9 mouse cellular contexts compared by ENCODE assay signal in the genomic region with DNA sequence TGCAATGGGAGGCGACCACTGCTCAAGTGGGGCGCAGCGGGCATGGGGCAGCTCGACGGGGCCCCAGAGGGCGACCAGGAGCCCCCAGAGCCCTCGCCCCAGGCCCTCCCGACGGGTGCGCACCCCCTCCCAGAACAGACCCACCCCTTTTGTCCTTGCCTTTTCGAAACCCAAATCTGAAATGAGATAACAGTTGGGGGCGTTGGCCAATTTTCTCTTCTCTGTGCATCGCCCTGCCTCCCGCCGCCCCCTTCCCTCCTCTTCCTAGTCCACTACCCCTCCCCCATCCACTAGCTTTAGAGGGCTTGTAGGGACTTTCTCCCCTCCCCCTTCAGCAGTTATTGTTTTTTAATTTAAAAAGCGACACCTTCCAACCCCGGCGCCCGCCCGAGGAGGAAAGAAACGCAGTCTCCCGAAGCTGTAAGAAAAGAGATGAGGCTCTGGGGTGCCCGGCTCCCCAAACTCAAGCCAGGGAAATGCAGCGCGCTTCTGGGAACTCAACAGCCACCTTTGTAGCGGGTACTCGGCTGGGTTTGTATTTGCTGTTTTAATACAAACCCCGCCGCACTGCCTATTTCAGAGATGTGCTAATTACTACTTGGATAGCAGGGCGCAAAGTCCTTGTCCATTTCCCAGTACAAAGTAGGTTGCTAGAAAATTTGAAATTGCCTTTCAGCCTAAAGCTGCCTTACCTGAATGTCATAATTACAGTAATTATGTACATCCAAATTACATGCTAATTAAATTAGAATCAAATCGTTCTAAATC. TPM values are rescaled to one million over a fixed set of nuclear protein-coding genes. Genes with fewer than 3 reads are reported as not detected.
A peak's percentile ranks its signal among the peaks of the same experiment; 100 is the strongest.
DNase-seq lines count a peak whose midpoint lies in the region; ATAC-seq and TF ChIP-seq lines count a peak whose summit lies in the region.
"Had no signal": no experiment of that assay in that cellular context is flagged by ENCODE, and none has a peak within 500 bp of the region (broad histone marks: within the 10 kb centered on the region; RNA-seq: fewer than 3 reads in every experiment).

No protein-coding gene starts in this region.

- peak overlapping the region; percentile 47 for H3K4me3 ChIP-seq in gastrocnemius, adult 2 months
- H3K4me3 ChIP-seq in E14TG2a.4 (replicated peaks; ENCODE audit: low read length): peak overlapping the region; percentile 71
- H3K4me3 ChIP-seq in forebrain, embryonic 15.5 days: peak overlapping the region; percentile 24
- H3K4me3 ChIP-seq in liver, embryonic 15.5 days (replicated peaks): 0 out of 2 replicates have a peak overlapping the region, but pooled peaks have one; percentile 5

- peaks cover 63% of the 10 kb centered on the region for H3K27me3 ChIP-seq in E14TG2a.4 (ENCODE audit: insufficient read depth, low read length)
- H3K27me3 ChIP-seq in forebrain, embryonic 15.5 days: peaks cover 29% of the 10 kb centered on the region; the same call in 1 of the 2 replicates
- peaks cover 78% of the 10 kb centered on the region for H3K27me3 ChIP-seq in liver, embryonic 15.5 days

- peak overlapping the region; percentile 41 for H3K4me2 ChIP-seq in forebrain, embryonic 15.5 days (replicated peaks)
- peak overlapping the region; percentile 41 for H3K4me2 ChIP-seq in liver, embryonic 15.5 days

- H3K9me3 ChIP-seq in E14TG2a.4 (ENCODE audit: low read length): no peaks in the 10 kb centered on the region
- H3K9me3 ChIP-seq in forebrain, embryonic 15.5 days: no peaks in the 10 kb centered on the region
- H3K9me3 ChIP-seq in liver, embryonic 15.5 days (replicated peaks): no peaks in the 10 kb centered on the region

- H3K9ac ChIP-seq in forebrain, embryonic 15.5 days (replicated peaks): peak overlapping the region; percentile 27
- no peak overlapping the region for H3K9ac ChIP-seq in liver, embryonic 15.5 days

- H3K36me3 ChIP-seq in E14TG2a.4 (ENCODE audit: insufficient read depth, low read length): no peaks in the 10 kb centered on the region
- H3K36me3 ChIP-seq in forebrain, embryonic 15.5 days: no peaks in the 10 kb centered on the region
- no peaks in the 10 kb centered on the region for H3K36me3 ChIP-seq in liver, embryonic 15.5 days (replicated peaks)

- intact Hi-C loops in gastrocnemius, adult 2 months (cut with DNase I): loop anchor here (2.0 to 10.0 kb wide), 6 partner anchors 62 to 1742 kb away; partner anchors contain the start of genes Ola1 and Sp3
- intact Hi-C loops in gastrocnemius, postnatal 14 days (cut with DNase I; ENCODE audit: low total_unique reads): loop anchor here (2.0 to 10.0 kb wide), 3 partner anchors 113 to 1745 kb away; no protein-coding TSS in a partner anchor
- intact Hi-C loops in left cerebral cortex, postnatal 14 days (cut with DNase I): loop anchor here (2.0 to 10.0 kb wide), 7 partner anchors 112 to 1395 kb away; partner anchors contain the start of genes Cdca7, Hoxd11 and Hoxd12

- ATAC-seq in forebrain, embryonic 15.5 days (replicated peaks): no peak; the same call in 1 of the 2 replicates
- no peak; the same call in 1 of the 2 replicates for ATAC-seq in liver, embryonic 15.5 days (ENCODE audit: insufficient read depth)

- WGBS in forebrain, embryonic 15.5 days: under 1% methylated on average over 31 of the region's 31 CpGs
- WGBS in liver, embryonic 15.5 days (ENCODE audit: insufficient replicate concordance): 3% methylated on average over 31 of the region's 31 CpGs

- H3K27ac ChIP-seq in gastrocnemius, adult 2 months: no peak overlapping the region
- peak overlapping the region; percentile 84 for H3K27ac ChIP-seq in forebrain, embryonic 15.5 days (replicated peaks)
- no peak overlapping the region for H3K27ac ChIP-seq in liver, embryonic 15.5 days (replicated peaks)

- no peak for TF ChIP-seq CTCF in gastrocnemius, adult 2 months (IDR thresholded peaks at IDR 0.05)
- no peak for TF ChIP-seq CTCF in E14TG2a.4 (conservative IDR thresholded peaks at IDR 0.05; ENCODE audit: low read length)

- DNase-seq in gastrocnemius, adult 2 months: no peak
- DNase-seq in gastrocnemius, postnatal 14 days: no peak
- DNase-seq in spleen, postnatal 36 days (ENCODE audit: low spot score in 2 of 2): no peak
- DNase-seq in left cerebral cortex, postnatal 14 days (ENCODE audit: low spot score in 2 of 2): no peak
- no peak for DNase-seq in left cerebral cortex, adult 11 months (ENCODE audit: low spot score)
- DNase-seq: lung, postnatal 4 days had no signal

- peaks cover 53% of the 10 kb centered on the region for H3K4me1 ChIP-seq in E14TG2a.4 (replicated peaks; ENCODE audit: low read depth, low read length)
- peaks cover 42% of the 10 kb centered on the region for H3K4me1 ChIP-seq in forebrain, embryonic 15.5 days
- H3K4me1 ChIP-seq in liver, embryonic 15.5 days (replicated peaks): peaks cover 41% of the 10 kb centered on the region

RNA-seq across cellular contexts. Expression of gene Sp9, which starts 7.7 kb away (rescaled TPM):
- total RNA-seq in gastrocnemius, adult 2 months (2021): not detected
- not detected for total RNA-seq in gastrocnemius, postnatal 14 days (2021)
- 12.4 and 13.5 TPM in 2 replicates for polyA plus RNA-seq in forebrain, embryonic 15.5 days (2015; fragmentation: Nextera tagmentation; extraction: Ambion mirVana)
- not detected in 2 replicates for polyA plus RNA-seq in liver, embryonic 15.5 days (2015; fragmentation: Nextera tagmentation; extraction: Ambion mirVana)
- 1 to 10 TPM; 3.4 to 3.8 TPM for total RNA-seq in left cerebral cortex, postnatal 14 days (2021)

RNA-seq across cellular contexts. Expression of gene Scrn3, which starts 32.9 kb away (rescaled TPM):
- 10 to 100 TPM; 50.4 to 51.0 TPM for total RNA-seq in gastrocnemius, adult 2 months (2021)
- 10 to 100 TPM; 26.8 to 28.6 TPM for total RNA-seq in gastrocnemius, postnatal 14 days (2021)
- polyA plus RNA-seq in forebrain, embryonic 15.5 days (2015; fragmentation: Nextera tagmentation; extraction: Ambion mirVana): 8.5 and 9.3 TPM in 2 replicates
- 27.9 and 28.5 TPM in 2 replicates for polyA plus RNA-seq in liver, embryonic 15.5 days (2015; fragmentation: Nextera tagmentation; extraction: Ambion mirVana)
- 10 to 100 TPM; 13.6 to 14.4 TPM for total RNA-seq in left cerebral cortex, postnatal 14 days (2021)

RNA-seq across cellular contexts. Expression of gene Cir1, which starts 33.0 kb away (rescaled TPM):
- total RNA-seq in gastrocnemius, adult 2 months (2021): 10 to 100 TPM; 12.0 to 12.7 TPM
- 10 to 100 TPM; 12.4 to 13.8 TPM for total RNA-seq in gastrocnemius, postnatal 14 days (2021)
- polyA plus RNA-seq in forebrain, embryonic 15.5 days (2015; fragmentation: Nextera tagmentation; extraction: Ambion mirVana): 28.5 and 30.5 TPM in 2 replicates
- 14.1 and 17.4 TPM in 2 replicates for polyA plus RNA-seq in liver, embryonic 15.5 days (2015; fragmentation: Nextera tagmentation; extraction: Ambion mirVana)
- total RNA-seq in left cerebral cortex, postnatal 14 days (2021): 10 to 100 TPM; 23.0 to 23.6 TPM

Comparison
In these comparisons a context has a peak if more than half of its experiments do, and no peak if none do; other contexts are left out.
1. H3K4me3 ChIP-seq: peak in every context shown above with its lines; median percentile 71 in E14TG2a.4; 47 in gastrocnemius, adult 2 months; 24 in forebrain, embryonic 15.5 days; 5 in liver, embryonic 15.5 days.